Mouse (Mus musculus) mouse embryonic stem cell (cell line): ENCODE data around the gene Pibf1.

Experiments used
- in situ Hi-C, 2 experiments: fragments of 300-500 bp; cut with MboI; formaldehyde crosslinking; loops; 1 replicate in 1 of 2; 3 replicates in 1 of 2; pipeline ENCODE4 v1.14.3; 2019 to 2020; ENCODE audit warnings: low sequenced_read_pairs in 2 of 2, low pct_unique_long_range_greater_than_20kb in 1 of 2, mixed read lengths in 1 of 2; ENCODE audit not compliant: unreplicated experiment in 1 of 2

The Pibf1 gene

DNA sequence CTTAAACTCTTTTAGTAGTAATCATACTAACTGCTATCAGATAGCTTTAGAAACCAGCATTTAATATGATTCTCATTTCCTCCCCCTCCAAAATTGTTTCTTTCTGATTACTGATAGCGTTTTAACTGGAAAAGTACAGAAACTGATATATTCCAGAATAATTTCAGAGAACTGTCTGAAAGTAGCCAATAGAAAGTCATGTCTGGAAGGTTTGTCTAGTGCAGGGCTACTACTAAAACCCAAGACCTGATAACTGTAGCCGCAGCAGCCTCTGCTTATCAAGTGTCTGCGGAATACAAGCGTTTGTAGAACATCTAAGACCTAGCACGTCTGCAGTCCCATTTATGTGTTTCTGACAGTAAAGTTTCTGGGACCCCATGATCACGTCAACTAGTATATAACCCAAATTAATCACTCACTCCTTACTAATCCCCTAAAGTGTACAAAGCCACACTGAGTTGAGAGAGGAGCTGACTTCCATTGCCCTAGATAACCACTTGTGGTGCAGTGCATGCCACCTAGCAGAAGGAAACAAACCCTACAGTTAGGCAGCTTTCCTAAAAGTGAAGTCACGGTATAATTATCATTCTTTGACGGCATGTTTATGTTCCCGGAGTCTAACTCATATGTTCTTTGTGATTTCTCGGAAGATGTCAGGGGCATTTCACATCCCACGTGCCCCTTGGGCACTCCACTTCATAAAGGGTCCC lies 130.0 kb downstream of the Pibf1 start:
- in situ Hi-C loops: no loop called here

DNA sequence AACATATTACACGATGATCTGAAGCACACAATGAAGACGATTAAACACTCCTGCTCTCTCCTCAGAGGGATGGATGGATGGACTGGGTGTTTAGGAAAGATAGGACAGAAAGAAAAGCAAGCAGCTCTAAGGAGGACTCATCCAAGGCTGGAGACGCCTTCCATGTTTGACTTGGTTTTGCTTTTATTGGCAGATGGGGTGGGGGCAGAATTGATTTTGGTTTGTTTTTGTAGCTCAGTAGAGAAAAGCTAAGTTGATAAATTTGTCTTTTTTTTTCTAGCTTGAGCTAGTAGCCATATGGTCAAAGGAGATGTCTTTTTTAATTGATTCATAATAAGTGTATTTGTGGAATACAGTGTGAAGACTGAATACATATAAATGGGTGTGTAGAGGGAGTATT lies 133.8 kb downstream of the Pibf1 start:
- in situ Hi-C loops: no loop called here

DNA sequence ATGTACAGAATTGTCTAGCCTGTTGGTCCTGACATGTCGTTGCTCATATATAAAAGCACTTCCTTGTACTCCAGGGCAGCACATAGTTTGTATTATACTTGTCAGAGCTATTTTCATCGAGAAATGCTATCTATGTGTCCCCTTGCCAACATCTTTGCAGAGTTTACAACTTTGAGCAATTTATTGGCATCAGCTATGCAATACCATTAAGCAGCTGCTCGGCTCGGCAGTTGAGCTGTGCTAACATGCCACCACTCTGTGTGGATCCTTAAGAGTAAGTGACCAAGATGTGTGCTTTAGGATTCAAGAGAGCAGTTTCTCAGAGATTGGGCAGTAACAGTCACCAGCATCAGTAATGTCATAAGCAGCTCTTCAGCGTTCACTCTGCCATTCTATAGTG lies 137.9 kb downstream of the Pibf1 start:
- in situ Hi-C loops: no loop called here

DNA sequence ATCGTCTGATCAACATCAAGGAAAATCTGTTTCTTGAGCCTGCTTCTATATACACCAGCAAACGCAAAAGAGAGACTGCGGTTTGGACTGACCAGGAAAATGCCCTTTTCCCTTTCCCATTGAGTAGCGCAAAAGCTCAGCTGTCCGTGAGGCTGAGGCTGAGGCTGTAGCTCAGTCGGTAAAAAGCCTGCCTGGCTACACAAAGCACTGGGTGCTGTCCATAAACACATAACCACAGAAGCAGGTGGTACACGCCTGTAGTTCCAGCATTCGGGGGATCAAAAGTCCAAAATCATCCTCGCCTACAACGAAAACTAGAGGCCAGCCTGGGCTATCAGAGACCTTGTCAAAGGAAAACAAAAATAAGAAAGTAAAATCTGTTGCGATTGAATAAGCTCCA lies 141.3 kb downstream of the Pibf1 start:
- in situ Hi-C loops: no loop called here

DNA sequence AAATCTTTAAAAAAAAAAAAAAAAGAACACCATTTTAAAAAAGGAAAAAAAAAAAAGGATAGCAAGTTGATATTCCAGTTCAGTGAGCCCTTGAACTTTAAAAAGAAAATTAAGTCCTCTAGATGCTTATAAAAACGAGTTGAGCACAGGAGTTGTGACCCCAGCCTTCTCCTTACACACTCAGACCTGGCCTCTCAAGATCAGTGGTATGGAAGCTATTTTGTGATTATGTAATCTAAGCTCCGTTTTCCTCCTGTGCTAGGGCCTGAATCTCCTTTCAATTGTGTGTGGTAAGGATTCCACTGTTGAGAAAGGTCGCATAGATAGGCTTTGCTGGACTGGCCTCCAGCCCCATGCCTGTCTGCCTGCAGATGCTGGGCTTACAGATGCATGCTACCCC lies 145.3 kb downstream of the Pibf1 start:
- in situ Hi-C loops: no loop called here

DNA sequence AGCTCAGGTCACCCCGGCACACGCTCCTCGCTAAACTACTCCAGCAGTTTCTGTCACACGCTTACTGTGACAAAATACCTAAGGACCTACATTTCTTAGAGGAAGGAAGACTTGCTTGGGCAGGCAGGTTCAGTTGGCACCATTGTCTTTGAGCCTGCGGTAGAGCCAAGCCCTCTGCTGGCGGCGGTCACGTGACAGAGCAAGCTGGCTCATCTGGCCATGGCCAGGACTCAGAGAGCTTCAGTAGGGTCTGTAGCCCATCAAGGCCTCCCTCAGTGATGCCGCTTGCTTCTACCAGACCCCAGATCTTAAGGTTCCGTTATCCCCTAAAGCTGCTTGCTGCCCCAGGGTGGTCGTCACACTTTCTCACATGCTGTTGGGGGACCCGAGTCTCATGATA lies 162.8 kb downstream of the Pibf1 start:
- in situ Hi-C loops: no loop called here

DNA sequence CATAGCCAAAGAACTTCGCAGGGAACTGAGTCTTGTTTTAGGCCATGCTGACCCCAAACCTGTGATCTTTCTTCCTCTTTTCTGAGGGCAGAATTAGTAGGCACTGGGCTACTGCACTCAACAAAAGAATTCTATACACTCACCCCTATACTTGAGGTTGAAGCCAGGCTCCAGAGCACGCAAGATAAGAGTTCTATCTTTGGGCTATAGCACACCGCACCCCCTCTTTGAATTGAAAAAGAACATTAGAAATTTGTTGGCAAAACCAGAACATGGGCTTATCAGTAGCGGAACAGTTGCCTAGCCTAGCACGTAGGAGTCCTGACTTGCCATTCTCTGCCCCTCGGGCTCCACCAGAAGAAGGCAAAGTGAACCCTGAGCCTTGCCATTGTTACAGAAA lies 164.6 kb downstream of the Pibf1 start:
- in situ Hi-C loops: no loop called here

DNA sequence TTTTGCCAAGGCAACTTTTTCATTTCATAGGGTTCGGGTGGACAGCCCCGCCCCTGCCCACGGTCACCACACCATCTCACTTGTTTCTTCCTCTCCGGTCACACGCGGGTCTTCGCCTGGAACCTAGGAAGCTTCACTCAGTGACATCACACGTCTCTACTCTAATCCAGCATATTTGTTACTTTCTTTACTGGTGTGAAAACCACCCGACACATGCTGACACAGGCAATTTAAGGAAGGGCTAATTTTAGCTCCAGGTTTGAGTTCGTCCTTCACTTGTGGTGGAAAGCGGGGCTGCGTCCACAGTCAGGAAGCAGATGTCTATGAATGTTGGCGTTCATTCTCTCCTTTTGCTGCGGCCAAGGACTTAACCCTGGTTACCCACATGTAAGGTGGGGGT lies 166.6 kb downstream of the Pibf1 start:
- in situ Hi-C loops: no loop called here

DNA sequence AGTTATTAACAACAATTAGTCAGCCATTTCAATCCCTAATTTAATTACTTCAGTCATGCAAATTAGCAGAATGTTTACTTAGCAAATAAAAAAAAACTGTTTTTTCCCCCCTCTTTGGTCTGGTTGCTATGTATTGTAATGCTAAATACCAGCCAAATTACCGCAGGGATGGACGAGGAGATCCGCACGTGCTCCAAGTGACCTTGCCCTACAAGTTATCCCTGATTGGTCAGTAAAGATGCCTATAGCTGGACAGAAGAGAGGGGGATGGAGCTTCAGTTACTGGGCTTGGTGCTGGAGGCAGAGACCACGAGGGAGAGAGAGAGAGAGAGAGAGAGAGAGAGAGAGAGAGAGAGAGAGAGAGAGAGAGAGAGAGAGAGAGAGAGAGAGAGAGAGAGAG lies 167.5 kb downstream of the Pibf1 start:
- in situ Hi-C loops: no loop called here

DNA sequence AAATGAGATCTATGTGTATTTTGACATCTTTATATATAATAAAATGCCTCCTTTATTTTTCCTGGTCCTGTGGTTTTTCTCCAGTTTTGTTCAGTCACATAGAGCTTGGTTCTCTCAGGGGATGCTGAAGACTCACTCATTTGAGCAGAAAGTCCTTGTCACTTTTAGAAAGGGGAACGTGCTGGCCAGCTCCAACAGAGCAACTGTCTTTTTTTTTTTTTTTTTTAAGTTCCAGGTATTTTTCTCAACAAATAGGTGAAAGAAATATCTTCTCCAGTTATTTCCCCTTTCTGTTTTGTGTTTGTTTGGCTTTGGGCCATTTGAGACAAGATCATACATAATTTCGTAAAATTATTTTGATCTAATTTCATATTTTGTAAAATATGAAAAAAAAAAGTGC lies 174.8 kb downstream of the Pibf1 start:
- in situ Hi-C loops: no loop called here

DNA sequence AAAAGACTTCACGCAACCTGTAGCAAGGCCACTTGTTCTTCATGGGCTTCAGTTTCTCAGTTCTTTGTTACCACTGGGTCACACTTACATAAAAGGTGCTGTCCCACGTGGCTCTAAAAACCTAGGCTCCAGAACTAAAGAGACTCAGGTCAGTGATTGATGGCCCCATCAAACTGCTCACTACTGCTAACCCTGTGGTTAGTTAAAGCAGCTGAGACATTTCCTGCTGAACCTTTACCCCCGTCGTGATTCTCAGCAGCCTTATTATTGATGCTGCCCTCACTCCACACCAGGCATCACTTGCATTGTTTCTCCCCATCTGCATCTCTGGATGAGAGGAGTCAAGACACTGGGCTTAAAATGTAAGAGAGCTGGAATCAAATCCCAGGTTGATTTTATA lies 176.6 kb downstream of the Pibf1 start:
- in situ Hi-C loops: no loop called here

DNA sequence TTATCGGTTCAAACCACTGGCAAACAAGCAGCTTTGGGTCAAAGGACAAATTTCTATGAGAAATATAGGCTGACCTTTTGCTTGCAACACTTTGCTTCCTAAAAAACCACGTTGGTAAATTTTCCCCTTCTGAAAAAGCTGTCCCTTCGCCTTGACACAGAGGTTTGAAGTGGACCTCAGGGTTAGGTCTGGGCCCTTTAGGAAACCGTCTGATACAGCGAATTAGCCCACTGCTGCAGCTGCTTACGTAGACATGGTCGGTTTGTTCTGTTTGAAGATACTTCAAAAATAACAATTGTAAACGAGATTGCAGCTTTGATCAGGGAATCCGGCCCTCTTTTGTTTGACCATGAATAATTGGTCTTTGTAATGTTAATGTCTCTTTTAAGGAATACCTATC lies 179.1 kb downstream of the Pibf1 start:
- in situ Hi-C loops: no loop called here

DNA sequence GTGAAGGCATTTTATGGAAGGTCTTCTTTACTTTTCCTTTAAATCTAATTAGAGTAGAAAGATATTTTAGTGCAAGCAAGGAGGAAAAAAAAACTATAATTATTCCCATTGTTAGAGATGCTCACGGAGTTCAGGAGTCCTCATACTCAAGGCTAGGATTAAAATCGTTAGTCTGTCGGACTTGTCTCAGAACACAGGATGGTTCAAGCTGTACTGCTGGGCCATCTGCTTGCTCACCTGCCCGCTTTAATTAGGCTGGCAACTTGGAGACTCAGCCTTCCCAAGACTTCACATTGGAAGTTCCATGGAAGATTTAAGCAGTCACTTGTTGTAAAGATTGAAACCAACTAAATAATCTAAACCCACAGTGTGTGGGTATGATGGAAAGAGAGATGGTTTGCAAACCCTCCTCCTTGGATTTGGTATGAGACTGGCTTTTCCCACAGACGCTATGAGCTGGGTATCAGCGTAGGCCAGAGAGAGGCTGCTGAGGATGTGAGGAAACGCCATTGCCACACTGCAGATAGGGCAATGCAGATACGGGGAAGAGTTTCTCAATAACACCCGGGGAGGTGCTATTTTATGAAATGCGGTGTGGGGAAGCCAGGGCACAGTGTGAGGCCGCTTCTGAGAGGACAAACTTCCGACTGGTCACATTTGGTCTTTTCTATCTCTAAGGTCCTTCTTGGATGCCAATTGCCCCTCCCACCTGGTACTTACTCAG lies 179.7 kb downstream of the Pibf1 start:
- in situ Hi-C loops: no loop called here

DNA sequence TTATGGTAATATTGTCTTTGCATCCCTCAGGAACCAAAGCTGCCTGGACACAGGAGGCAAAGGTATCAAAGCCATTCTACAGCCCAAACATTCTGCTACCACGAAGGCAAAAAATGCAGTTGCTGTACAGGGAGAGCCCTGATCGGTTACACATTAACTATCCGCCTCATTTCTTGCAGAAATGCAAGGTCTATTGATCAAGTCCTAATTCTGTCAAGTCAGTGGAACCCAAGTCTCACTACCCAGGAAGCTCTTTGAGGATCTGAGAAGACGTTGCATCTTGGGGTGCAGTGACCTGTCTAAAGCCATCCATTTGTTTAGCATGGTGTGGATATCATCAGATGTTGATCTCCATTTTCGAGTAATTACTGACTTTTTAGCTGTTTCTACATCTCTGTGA lies 181.2 kb downstream of the Pibf1 start:
- in situ Hi-C loops: no loop called here

DNA sequence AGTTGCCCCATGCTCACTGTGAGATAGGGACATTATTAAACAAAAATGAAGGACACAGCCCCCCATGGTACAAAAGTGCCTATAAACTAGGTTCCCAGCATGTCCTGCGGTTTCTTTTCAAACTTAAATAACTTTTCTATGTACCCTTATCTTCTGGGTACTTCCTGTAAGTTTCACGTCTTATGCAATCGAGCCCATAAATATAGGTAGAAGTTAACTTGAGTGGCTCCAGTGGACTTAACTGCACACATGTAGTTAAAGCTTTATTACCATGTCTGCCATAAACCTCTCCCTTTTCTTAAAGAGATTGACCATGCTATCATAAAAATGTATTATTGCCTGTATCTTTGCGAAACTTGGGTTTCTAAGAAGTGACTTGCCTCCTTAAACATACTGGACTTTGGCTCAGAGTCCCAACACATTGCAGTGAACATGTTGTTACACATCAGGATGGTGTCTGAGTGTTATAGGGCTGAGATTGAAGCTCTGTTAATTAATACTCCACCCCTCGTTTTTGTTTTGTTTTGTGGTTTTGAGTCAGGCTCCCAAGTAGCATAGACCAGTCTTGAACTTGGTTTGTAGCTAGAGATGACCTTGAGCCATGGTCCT lies 181.7 kb downstream of the Pibf1 start:
- in situ Hi-C loops: no loop called here

DNA sequence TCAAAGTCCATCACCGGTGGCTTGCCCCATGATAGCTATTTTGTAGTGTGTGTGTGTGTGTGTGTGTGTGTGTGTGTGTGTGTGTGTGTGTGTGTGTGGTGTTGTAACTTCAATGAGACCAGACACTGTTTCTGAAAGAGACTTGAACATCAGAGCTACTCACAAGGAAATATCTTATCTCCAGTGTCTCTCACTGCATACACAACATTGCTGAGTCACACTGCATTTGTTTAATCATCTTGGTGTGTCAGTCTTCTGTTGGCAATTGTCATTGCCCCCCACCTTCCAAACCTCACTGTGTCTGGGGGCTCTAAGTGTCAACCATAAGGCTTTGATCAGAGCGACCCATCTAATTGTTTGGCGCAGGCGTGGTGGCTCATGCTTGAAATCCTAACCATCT lies 186.3 kb downstream of the Pibf1 start:
- in situ Hi-C loops: no loop called here

DNA sequence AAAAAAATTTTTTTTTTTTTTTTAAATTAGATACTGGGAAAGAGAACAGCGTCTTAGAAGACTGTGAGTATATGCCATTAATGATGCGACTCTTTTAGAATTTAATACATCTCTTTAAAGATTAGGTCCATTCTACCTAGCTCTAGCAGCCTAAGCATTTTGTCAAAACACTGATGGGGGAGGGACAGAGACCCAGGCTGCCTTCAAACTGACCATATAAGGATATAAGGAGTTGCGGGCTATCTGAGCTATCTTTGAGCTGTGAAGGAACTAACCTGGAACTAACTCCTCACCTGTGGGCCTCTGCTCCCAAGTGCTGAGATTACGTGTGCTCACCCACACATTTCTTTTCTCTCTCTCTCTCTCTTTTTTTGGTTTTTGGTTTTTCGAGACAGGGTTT lies 193.0 kb downstream of the Pibf1 start:
- in situ Hi-C loops: no loop called here

DNA sequence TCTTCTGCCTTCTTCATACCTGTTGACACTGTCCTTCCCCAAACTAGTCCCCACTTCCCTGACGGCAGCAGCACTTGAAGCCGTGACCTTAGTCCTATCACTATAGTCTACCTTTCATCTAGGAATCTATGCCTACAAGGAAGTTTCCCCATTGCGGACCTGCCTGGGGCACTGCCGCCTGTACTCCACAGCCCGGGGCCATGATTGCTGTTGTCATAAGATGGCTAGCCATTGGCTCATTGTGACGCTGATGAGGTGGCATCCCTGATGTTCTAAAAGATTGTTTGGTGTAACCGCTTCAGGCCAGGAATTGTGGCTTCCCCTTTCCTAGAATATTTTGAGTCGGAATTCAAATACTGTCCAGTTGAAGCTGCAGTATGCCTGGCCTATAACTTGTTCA lies 195.2 kb downstream of the Pibf1 start:
- in situ Hi-C loops: no loop called here

DNA sequence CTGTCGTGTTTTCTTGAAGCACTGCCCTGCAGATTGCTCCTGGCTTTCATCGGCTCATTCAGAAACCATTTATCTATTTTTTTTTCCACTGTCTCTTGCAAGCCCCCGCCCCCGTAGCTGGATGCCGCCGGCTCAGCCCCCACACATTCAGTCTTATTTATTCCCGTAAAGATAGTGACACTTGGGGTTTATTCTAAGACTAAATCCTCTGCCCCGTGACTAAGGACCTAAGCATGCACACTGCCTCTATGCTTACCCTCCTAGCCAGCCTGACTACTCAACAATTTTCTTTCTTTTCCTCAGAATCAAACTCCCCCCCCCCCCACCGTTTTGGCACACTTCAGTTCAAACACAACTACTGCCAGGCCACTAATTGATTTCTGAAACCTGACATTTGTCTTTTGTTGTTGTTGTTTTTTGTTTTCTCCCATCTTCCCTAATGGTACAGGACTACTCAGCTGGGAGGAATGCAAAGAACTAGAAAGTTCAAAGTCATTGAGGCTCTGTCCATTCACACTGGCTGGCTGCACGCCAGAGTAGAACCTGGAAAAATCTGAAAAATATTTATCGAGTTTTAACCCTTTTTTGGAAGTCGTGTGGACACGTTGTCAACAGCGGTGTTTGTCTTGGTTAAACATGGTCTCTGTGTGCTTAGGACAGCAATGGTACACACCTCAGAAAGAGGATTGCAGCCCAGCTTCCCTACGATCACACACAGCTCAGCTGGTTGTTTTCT lies 196.6 kb downstream of the Pibf1 start:
- in situ Hi-C loops: no loop called here
